ENCODE assay signal across 8 mouse cellular contexts in genomic region chr4:126259523-126260160, GRCm38 (mm10). TPM values are rescaled to one million over a fixed set of nuclear protein-coding genes. Genes with fewer than 3 reads are reported as not detected.
DNase-seq lines count a peak whose midpoint lies in the region; ATAC-seq lines count a peak whose summit lies in the region.

No protein-coding gene starts in this region.

- H3K27me3 ChIP-seq in liver, embryonic 15.5 days, result peaks cover 56% of the 10 kb centered on the region

- peak overlapping the region; percentile 88 for H3K4me2 ChIP-seq in liver, embryonic 15.5 days

- H3K4me3 ChIP-seq in liver, embryonic 15.5 days (replicated peaks), result peak overlapping the region; percentile 12

- peak; percentile 43 to 44 for DNase-seq in cerebellum, adult 18-20 months
- DNase-seq in cerebellum, postnatal 36 days, result no peak
- DNase-seq in c-Kit-positive CD71-negative TER-119-negative erythroid progenitor cells, embryonic 14.5 days (ENCODE audit: low read depth), result peak; percentile 78
- peak; percentile 90 for DNase-seq in gastrocnemius, postnatal 14 days
- peak; percentile 92 for DNase-seq in induced T-regulatory cell, adult 2 months (ENCODE audit: low read depth)
- peak; percentile 79 for DNase-seq in neural tube, embryonic 10.5 days (ENCODE audit: extremely low spot score, low spot score)
- peak; percentile 78 for DNase-seq in thymus, postnatal 4 days

- H3K9me3 ChIP-seq in liver, embryonic 15.5 days (replicated peaks), result no peaks in the 10 kb centered on the region

- H3K9ac ChIP-seq in liver, embryonic 15.5 days, result no peak overlapping the region

- H3K4me1 ChIP-seq in liver, embryonic 15.5 days (replicated peaks), result peaks cover 79% of the 10 kb centered on the region

- whole genome bisulfite sequencing in liver, embryonic 15.5 days (ENCODE audit: insufficient replicate concordance), result under 1% methylated on average over 15 of the region's 15 CpGs

- peak overlapping the region; percentile 85 for H3K27ac ChIP-seq in liver, embryonic 15.5 days (replicated peaks)

- no peak for ATAC-seq in liver, embryonic 15.5 days (ENCODE audit: insufficient read depth)

- H3K36me3 ChIP-seq in liver, embryonic 15.5 days (replicated peaks), result no peaks in the 10 kb centered on the region

- intact Hi-C loops in gastrocnemius, postnatal 14 days (cut with DNase I; ENCODE audit: low total_unique reads), result loop anchor here (2.0 to 10.0 kb wide), 2 partner anchors 33 to 85 kb away; no protein-coding TSS in a partner anchor

RNA-seq across cellular contexts. Expression of gene Trappc3, which starts 2.5 kb away (rescaled TPM):
- total RNA-seq in gastrocnemius, postnatal 14 days (2021), result 10 to 100 TPM; 22.2 to 24.3 TPM
- 32.1 and 32.6 TPM in 2 replicates for polyA plus RNA-seq in liver, embryonic 15.5 days (2015; fragmentation: Nextera tagmentation; extraction: Ambion mirVana)

RNA-seq across cellular contexts. Expression of gene Map7d1, which starts 3.5 kb away (rescaled TPM):
- 100 to 1,000 TPM; 165 to 201 TPM for total RNA-seq in gastrocnemius, postnatal 14 days (2021)
- polyA plus RNA-seq in liver, embryonic 15.5 days (2015; fragmentation: Nextera tagmentation; extraction: Ambion mirVana), result 6.7 and 7.7 TPM in 2 replicates

RNA-seq across cellular contexts. Expression of gene Col8a2, which starts 27.0 kb away (rescaled TPM):
- total RNA-seq in gastrocnemius, postnatal 14 days (2021), result 1 to 10 TPM; 4.7 to 5.6 TPM
- polyA plus RNA-seq in liver, embryonic 15.5 days (2015; fragmentation: Nextera tagmentation; extraction: Ambion mirVana), result 1.1 TPM in 2 replicates

RNA-seq across cellular contexts. Expression of gene Thrap3, which starts 57.1 kb away (rescaled TPM):
- total RNA-seq in gastrocnemius, postnatal 14 days (2021), result 10 to 100 TPM; 92.1 to 99.3 TPM
- polyA plus RNA-seq in liver, embryonic 15.5 days (2015; fragmentation: Nextera tagmentation; extraction: Ambion mirVana), result 79.2 and 82.0 TPM in 2 replicates

Comparison
In these comparisons a context has a peak if more than half of its experiments do, and no peak if none do; other contexts are left out.
1. DNase-seq: peak in cerebellum, adult 18-20 months (2 of 2), c-Kit-positive CD71-negative TER-119-negative erythroid progenitor cells, embryonic 14.5 days (single experiment), gastrocnemius, postnatal 14 days (single experiment), induced T-regulatory cell, adult 2 months (single experiment), neural tube, embryonic 10.5 days (single experiment) and thymus, postnatal 4 days (single experiment); none in cerebellum, postnatal 36 days (0 of 2).